Mouse (Mus musculus): ENCODE measurements at regions not wholly inside any gene's neighbourhood (a gene's known extent, or its start where the extent isn't known, plus 50 kb on each side); places are given as distances from the start of the nearest gene placed in this dataset.

DNA sequence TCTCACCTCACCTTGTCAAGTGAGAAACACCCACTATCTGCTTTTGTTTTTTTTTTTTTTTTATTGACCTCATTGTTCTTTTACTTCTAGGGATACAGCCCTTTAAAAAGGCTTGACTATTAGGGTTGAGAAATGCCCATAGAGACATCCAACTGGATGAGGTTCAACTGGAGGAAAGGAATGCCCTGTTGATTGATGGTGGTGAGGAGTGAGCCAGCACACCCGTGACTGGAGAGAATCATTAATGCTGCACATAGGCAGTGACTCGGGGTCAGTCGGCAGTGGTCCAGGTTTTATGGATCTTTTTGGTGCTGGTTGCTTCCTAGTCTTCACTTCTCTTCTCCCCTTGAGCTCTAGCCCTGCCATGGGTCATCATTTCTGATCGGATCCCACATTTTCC lies 82.9 kb upstream of the Cryz start:
- no peak for TF ChIP-seq CTCF (IDR thresholded peaks at IDR 0.05)
- intact Hi-C loops (cut with DNase I): no loop called here
- Histone ChIP-seq H3K4me3 (no peak overlapping the region), H3K27ac (no peak overlapping the region)
- no peak for DNase-seq

- Histone ChIP-seq H3K27ac (no peak overlapping the region), H3K4me3 (no peak overlapping the region)
- no peak for DNase-seq
- intact Hi-C loops (cut with DNase I): no loop called here
- TF ChIP-seq CTCF (IDR thresholded peaks at IDR 0.05): no peak
Measured at GRCm38 (mm10) chr3:154510160-154510559, 86.4 kb upstream of the Cryz start.

DNA sequence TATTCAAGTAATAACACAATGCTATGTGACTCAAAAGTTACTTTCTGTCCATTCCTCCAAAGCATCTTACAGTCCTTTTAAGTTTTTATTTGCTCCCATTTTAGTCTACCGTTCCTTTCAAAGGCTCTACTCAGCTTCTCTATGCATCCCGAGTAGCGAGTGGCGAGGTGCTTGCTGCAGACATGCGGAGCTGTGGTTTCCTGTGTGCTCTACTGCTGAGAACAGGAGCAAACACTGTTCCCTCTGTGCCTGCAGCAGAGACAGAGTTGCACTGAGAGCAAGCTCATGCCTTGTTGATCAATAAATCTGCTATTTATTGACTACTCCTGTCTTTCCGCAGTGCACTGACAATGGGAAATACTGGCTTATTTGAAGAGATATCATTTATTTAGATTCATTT lies 87.1 kb upstream of the Cryz start:
- Histone ChIP-seq H3K27ac (no peak overlapping the region), H3K4me3 (no peak overlapping the region)
- TF ChIP-seq CTCF (IDR thresholded peaks at IDR 0.05): no peak
- intact Hi-C loops (cut with DNase I): no loop called here
- no peak for DNase-seq

DNA sequence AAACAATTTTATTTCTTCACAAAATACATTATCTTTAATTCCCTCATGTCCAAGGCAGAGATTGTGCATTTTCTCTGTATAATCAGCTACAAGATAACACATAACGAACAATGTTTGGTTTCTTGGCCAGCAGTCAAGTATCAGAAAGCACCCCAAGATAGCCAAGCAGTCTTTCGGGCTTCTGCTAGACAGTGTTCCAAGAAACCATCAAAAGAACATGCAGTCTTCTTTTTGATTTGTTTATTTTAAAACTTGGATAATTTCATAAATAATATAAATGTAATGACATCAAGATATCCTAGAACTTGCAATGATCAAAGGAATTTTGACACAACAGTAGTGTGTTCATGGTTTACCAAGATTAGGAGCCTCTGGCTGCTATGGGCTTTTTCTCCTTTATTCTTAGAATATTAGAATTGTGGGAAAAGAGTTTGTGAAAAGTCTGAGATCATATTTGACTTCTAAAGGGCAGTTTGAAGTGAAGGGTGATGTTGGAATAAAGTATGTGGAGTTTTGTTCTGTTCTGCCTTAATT lies 103.1 kb upstream of the Cryz start:
- intact Hi-C loops (cut with DNase I): no loop called here
- Histone ChIP-seq H3K27ac (no peak overlapping the region), H3K4me3 (no peak overlapping the region)
- TF ChIP-seq CTCF (IDR thresholded peaks at IDR 0.05): no peak
- DNase-seq: no peak

DNA sequence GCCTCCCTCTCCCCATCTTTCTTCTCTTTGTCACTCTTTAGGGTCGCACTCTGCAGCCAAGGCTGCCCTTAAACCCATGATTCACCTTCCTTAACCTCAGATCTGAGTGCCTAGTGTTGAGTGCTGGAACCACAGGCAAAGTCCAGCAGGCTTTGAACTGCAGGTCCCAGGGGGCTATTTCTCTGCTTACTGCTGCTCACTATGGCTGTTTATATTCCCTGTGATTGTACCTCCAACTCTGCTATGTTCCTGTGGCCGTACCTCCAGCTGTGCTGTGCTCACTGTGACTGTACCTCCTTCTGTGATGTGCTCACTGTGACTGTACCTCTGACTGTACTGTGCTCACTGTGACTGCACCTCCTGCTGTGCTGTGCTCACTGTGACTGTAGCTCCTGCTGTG lies 124.1 kb upstream of the Cryz start:
- intact Hi-C loops (cut with DNase I): no loop called here

GRCm38 (mm10) chr3:154467581-154468374 lies 128.7 kb upstream of the Cryz start:
- intact Hi-C loops (cut with DNase I): no loop called here
- TF ChIP-seq CTCF (IDR thresholded peaks at IDR 0.05): no peak
- no peak for DNase-seq
- Histone ChIP-seq H3K27ac (no peak overlapping the region), H3K4me3 (0 out of 2 replicates have a peak overlapping the region, but pooled peaks have one; percentile 16)

More for the DNA sequence above, 124.1 kb upstream of the Cryz start:
- no peak overlapping the region for H3K4me3 ChIP-seq
- no peak for DNase-seq
- TF ChIP-seq CTCF (IDR thresholded peaks at IDR 0.05): no peak
- H3K27ac ChIP-seq: no peak overlapping the region

DNA sequence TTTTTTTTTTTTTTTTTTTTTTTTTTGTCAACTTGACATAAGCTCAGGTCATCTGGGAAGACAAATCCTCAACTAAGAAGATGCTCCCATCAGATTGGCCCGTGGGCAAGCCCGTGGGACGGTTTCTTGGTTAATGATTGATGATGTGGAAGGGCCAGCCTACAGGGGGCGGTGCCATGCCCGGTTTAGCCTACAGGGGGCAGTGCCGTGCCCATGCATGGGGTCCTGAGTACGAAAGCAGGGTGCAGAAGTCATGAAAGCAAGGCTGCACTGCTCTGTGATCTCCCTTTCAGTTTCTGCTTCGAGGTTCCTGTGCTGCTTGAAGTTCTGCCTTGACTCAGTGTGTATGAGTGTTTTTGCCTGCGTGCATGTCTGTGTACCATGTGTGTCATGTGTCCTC lies 127.7 kb upstream of the Lhx8 start:
- intact Hi-C loops (cut with DNase I): no loop called here
- TF ChIP-seq CTCF (IDR thresholded peaks at IDR 0.05): no peak

DNA sequence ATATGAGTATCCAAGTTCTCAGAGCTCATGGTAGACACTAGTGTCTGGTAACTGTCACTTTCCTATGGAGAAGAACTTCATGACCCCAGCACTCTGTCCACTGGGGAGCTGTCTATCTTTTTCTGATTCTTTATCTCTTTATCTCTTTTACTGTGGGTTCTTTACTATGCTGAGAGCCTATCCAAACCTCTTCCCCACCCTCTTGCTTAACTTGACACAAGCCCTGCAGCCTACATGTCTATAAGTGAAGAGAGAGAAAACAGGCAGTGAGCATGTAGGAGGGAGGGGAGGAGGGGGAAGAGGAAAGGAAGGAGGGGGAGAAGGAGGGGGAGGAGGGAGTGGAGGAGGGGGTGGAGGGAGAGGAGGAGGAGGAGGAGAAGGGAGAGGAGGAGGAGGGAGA lies 122.6 kb upstream of the Lhx8 start:
- no peak overlapping the region for H3K4me3 ChIP-seq
- intact Hi-C loops (cut with DNase I): no loop called here
- H3K27ac ChIP-seq: no peak overlapping the region
- no peak for DNase-seq
- TF ChIP-seq CTCF (IDR thresholded peaks at IDR 0.05): no peak

More for the DNA sequence above, 127.7 kb upstream of the Lhx8 start:
- Histone ChIP-seq H3K27ac (no peak overlapping the region), H3K4me3 (no peak overlapping the region)
- DNase-seq: no peak

GRCm38 (mm10) chr3:154452585-154452984 lies 122.1 kb upstream of the Lhx8 start:
- Histone ChIP-seq H3K4me3 (no peak overlapping the region), H3K27ac (no peak overlapping the region)
- no peak for DNase-seq
- intact Hi-C loops (cut with DNase I): no loop called here
- TF ChIP-seq CTCF (IDR thresholded peaks at IDR 0.05): no peak

DNA sequence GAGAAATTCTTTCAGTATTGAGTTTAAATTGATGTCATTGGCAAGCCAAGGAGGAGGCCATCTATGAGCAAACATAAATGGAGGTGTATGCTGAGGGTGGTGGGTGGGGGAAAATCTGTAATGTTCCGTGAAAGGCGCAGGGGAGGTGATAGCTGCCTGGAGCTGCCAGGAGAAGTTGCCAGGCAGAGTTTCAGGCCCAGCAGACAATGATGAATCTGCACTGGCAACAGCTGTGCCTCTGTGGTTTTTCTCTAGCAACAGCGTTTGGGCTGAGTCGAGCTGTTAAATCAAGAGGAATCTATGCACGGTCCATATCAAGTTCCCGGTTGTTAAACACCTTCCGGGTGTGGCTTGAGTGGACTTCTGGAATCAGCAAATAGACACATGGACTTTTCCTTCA lies 120.7 kb upstream of the Lhx8 start:
- Histone ChIP-seq H3K4me3 (no peak overlapping the region), H3K27ac (no peak overlapping the region)
- intact Hi-C loops (cut with DNase I): no loop called here
- no peak for DNase-seq
- no peak for TF ChIP-seq CTCF (IDR thresholded peaks at IDR 0.05)

DNA sequence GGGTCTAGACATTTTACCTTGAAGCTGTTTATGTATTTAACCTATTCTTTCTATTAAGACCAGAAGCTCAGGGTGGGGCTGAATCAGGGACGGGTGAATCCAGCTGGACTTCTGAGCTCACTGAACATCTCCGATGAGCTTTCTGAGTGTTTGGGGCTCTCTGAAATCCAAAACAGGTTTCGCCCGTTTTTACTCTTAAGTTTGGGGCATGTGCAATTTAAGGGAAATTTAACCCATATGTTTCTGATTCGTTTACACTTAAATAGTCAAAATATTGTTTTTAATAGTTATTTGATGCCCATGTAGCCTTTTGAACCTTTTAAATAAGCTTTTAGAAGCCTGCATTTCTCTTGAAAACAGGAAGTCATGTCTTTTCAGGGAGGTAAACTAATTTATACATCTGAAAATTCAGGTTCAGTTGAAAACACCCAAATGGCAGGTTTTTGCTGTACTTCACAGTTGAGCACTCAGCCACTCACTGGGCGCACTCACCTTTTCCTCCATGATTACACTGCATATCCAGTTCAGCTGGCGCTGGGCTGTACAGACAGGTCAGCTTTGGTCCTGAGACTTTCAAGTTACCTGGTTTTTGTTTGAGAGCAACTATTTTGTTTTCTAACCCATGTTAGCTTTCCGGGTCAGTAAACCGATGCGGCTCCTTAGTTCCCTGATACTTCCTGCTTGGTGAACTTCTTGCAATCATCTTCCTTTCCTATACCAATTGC lies 113.1 kb upstream of the Lhx8 start:
- Histone ChIP-seq H3K4me3 (no peak overlapping the region), H3K27ac (no peak overlapping the region)
- no peak for DNase-seq
- intact Hi-C loops (cut with DNase I): no loop called here
- no peak for TF ChIP-seq CTCF (IDR thresholded peaks at IDR 0.05)

DNA sequence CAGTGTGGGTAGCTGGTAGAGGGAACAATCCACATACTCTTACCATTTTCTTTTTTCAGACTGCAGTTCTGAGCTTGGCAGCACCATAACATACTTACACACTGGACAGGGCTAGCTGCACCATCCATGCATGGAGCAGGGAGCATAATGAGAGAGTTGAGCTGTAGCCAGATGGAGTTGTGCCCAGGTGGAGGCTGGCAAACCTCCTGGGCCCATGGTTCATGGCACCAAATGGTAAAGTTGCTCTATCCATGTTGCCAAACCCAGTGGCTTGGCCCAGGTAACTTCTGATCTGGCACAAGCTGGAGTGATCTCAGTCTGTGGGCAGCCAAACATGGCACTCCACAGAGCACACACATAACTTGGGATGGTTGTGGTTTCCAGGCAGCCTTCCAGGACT lies 111.0 kb upstream of the Lhx8 start:
- Histone ChIP-seq H3K27ac (no peak overlapping the region), H3K4me3 (no peak overlapping the region)
- intact Hi-C loops (cut with DNase I): no loop called here
- DNase-seq: no peak
- TF ChIP-seq CTCF (IDR thresholded peaks at IDR 0.05): no peak

- intact Hi-C loops (cut with DNase I): no loop called here
- no peak overlapping the region for H3K4me3 ChIP-seq
- no peak for DNase-seq
- no peak for TF ChIP-seq CTCF (IDR thresholded peaks at IDR 0.05)
- no peak overlapping the region for H3K27ac ChIP-seq
Measured at GRCm38 (mm10) chr3:154440899-154441298, 110.4 kb upstream of the Lhx8 start.
